Mouse (Mus musculus) testis, postnatal 10 days (tissue): ENCODE results near the gene Noto.

Experiments
- DNase-seq: peaks from one replicate; pipeline ENCODE4 v3.0.0; 2021; ENCODE audit warnings: low spot score

Noto gene

DNA sequence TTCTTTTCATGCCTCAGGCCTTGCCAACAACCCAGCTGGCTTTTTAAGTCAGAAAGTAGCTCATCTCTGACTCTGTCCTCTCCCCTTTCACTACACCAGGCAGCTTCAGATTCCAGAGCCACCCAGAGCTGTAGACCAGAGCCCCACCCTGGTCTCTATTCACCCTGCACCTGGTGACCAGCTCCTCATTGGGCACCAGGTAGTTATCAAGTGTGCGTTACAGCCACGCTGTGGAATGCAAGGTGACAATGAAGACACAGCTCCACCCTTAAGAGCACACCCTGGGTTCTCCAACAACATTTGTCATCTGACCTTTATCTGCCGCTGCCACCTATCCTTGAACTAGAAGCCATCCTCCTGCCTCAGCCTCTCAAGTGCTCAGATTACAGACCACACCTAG is 51.9 kb downstream of the Noto start:
- DNase-seq: no peak

DNA sequence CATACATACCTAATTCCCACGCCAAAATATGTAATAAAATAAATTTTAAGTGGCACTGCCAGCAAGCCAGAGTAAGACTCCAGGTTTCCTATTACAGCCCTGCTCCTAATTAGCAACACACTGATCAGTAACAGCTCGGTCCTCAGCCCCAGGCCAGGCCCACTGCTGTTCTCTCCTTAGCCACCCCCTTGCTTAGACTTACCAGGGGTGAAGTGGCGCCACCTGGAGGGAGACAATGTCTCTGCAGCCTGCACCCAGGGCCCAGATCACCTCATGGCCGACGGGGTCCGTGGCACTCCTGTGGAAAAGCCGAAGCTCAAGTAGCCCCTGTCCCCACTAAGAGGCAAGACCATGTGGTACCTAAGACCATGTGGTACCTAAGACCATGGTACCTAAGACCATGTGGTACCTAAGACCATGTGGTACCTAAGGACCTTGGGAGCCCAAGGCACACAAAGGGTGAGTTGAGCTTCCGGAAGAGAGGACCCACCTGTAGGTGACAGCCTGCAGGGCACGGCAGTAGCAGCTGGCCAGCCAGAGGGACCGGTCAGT is 53.8 kb downstream of the Noto start:
- DNase-seq: peak; percentile 67

DNA sequence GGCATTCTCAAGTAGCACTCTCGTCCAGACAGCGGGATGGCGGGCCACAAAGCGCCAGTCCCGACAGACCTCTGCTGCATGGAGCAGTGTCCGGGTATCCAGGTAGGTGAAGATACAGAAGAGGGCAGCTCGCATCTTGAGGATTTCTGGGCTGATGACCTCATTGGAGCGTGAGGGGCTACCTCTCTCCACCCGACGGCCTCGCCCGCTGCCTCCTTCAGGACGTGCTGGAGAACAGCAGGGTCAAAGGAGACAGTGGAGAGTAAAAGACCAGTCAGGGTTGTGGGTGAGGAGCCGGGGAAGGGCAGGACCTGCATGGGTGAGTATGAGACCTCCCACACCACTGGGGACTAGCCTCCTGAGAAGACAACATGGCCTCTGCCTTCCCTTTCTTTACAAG is 54.7 kb downstream of the Noto start:
- no peak for DNase-seq
